Mouse (Mus musculus): ENCODE measurements at regions not wholly inside any gene's neighbourhood (a gene's known extent, or its start where the extent isn't known, plus 50 kb on each side); places are given as distances from the start of the nearest gene placed in this dataset.

DNA sequence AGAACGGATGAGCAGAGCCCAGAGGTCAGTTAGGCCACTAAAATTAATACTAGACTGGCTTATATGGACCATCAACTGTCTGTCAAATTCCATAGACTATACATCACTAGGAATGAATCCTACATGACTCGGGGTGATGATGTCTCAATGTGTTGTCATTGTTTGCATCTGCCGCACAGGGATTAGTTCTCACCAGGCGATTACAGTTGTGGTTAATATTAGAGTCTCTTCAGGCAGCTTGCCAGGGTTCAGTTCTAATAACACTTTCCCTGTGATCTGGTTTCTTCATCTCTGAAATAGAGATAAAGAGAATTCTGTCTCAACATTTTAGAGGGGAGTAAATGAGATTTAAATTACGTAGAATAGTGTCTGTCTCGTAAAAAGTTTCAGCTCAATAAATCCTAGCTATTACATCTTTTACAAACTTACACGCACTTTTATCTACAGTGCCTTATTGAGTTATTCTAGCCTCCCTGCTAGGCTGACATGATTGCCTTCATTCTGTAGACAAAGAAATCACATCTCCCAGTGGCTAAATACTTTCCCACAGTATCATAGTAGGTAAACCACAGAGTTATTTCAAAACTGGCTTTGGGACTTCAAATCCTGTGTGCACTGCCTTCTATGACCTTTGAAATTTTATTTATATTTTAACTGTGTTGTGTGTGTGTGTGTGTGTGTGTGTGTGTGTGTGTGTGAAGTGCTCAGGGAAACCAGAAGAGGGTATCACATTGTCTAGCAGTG lies 148.0 kb upstream of the 4933402D24Rik start:
- TF ChIP-seq CTCF (IDR thresholded peaks at IDR 0.05; ENCODE audit: extremely low read depth, insufficient read depth, insufficient read length, insufficient replicate concordance) (no peak), POLR2A (IDR thresholded peaks at IDR 0.05; ENCODE audit: low read depth, low read length) (no peak)

All from spleen, adult 2 months (tissue).